Mouse (Mus musculus) gastrocnemius, adult 8-10 months (tissue): ENCODE measurements around the gene Pipox. TPM values are rescaled to one million over a fixed set of nuclear protein-coding genes. Genes with fewer than 3 reads are reported as not detected.

Experiments
- DNase-seq, 2 experiments: peaks; one replicate each; pipeline ENCODE4 v3.0.0; 2022; ENCODE audit warnings: low spot score in 2 of 2
- total RNA-seq, 4 experiments: library from RNA; stranded (reverse); gene quantifications; 2 replicates each; pipeline ENCODE4 v1.2.4; 2022

The Pipox gene
- total RNA-seq, 4 experiments from 2014 or later: not detected

DNA sequence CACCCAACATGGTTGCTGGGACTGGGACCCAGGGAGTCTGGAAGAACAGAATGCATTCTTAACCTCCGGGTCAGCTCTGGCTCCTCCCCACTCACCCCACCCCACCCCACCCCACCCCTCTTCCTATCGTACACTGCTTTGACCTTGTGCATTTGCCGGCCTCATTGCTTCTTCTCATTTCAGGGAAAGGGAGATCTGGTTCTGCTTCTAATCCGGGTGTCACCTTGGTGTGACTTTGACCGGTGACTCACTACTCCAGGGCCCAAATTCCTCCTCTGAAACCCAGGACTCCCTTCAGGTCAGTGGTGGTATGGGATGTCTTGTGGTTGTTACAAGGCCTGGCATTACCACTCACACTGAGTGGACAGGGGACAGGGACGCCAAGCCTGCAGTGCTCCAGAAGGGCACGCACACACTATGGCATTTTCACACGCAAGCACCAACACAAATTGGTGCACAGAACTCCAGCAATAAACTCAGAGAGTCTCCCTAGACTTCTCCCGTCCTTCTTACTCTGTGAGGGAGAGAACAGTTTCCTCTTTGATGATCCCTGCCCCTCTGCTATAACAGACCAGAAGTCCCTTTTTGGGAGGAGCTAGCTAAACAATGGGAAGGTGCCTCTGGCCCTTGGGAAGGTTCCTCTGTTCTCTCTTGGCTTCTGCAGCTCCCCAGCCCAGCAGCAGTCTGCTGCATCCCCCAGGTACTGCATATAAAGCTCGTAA, 9.2 kb downstream of the Pipox start:
- no peak for DNase-seq

DNA sequence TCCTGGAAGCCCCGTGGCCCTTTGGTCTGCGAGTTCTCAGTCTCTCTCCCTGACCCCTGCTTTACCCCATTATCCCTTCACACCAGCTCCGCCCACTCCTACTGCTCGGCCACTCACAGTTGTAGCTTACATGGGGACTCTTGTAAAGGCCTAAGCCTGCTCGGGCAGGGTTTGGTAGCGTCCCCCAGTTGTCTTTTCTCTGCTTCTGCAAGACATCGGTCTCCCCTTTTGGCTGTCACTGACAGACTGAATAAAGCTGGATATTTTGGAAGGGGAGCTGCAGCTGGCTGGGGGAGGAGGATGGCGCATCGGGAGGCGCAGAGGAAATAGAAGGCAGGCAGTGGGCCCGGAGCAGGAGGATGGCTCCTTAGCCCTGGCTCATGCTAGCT, 17.1 kb downstream of the Pipox start:
- no peak for DNase-seq

DNA sequence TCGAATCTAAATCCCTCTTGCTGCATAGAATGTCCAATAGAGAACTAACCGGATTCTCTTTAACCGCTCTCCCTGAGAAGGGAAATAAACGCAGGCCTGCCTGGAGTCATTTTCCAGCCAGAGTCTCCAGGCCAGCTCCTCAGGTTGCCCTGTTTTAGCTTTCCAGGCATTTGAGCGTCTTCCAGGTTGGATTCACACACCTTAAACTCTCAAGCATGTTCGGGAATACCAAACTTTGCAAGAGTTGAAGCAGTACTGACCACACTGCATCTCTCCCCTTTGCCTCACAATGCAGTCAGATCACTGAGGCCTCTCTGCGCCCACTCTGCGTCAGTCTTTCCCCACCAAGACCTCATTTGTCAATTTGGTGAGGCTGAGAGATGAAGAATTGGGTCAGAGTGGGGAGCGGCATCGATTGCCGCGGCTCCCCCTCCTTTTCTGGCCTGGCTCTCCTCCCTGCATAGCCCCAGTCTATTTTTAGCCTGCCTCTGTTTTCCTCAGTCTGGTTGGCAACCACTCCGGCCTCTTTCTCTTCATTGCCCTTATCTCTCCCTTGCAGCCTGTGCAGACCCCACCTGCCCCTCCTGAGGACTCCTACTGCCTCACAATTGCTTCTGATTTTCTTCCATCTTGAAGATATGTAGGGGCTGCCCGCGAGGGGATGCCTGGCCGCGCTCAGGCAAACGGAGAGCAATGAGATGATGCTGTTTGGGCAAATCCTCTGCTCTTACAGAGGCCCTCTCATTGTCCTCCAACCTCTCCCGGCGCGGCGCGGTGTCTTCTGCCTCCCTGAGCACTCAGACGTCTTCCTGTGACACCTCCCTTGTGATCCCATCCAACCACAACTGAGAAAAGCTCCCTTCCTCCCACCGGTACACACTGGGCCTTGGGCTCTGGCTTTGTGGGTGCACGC, 17.8 kb downstream of the Pipox start:
- DNase-seq: peak in 1 of 2 experiments; percentile 33

DNA sequence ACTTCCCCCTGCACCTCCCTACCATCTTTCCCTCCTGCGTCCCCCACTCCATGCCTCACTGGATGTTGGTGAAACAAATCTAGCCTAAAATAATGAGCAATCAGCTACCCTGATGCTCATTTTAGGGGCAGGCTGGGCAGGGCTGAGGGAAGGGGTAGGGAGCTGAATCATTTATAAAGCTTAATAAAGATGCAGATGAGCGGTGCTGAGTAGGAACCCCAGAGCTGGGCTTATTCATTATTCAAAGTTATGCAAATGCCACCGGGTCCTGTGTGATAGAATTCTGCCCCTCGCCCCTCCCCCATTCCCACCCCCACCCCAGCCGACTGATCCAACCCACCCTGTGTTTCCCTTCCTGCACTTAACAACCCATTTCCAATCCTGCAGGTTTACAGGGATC, 18.6 kb downstream of the Pipox start:
- no peak for DNase-seq

DNA sequence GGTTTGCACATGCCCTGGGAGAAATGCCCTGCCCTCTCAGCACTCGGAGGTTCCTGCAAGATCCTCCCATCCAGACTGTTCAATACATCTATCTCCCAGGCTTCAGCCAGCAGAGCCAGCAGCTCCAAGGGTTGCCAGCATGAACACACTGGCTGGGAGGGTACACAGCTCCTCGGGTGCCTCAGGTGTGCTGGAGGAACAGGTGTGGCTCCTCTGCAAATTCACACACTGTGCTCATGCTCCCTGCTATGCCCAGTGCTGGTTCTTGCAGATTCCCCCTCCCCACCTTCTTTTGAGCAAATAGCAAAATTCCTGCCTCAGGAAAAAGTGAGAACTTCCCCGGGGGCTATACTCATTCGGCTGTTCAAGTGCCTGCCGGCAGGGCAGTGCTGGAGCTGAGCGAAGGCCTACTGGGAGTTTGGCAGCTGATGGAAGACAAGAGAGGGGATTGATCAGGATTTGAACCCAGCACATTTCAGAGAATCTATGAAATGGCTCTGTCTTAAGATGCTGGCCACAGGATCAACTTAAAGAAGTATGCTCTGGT, 19.1 kb downstream of the Pipox start:
- no peak for DNase-seq

DNA sequence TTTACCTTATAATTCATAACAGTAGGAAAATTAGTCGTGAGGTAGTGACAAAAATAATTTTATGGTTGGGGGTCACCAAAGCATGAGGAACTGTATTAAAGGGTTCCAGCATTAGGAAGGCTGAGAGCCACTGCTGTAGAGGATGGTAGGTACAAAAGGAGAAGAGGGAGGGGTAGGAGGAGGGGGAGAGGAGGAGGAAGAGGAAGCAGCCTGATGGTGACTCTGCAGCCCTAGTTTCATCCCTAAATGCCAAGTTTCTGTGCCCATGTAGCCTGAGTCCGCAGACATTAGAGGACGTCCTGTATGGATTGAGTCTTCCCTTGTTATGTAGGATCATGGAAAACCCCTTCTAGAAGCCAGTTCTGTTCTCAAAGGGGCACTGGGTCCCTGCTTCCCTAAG, 20.8 kb downstream of the Pipox start:
- DNase-seq: no peak

DNA sequence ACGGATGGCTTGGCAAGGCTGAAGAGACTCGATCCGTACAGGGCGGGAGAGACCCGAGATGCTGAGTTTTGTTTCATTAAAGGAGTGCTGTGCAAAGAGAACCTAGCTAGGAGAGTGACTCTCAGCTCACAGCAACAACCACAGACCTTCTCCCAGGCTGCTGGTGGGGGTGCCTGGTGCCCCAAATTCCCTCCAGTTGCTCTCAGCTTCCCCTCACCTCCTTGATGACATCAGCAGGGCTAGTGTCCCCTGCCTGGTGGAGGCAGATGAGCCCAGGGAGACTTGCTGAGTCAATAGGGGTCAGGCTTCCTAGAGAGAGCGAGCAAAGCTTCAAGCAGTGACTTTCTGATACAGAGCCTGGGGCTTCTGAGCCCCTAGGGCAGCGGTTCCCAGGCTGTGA, 21.2 kb downstream of the Pipox start:
- no peak for DNase-seq

DNA sequence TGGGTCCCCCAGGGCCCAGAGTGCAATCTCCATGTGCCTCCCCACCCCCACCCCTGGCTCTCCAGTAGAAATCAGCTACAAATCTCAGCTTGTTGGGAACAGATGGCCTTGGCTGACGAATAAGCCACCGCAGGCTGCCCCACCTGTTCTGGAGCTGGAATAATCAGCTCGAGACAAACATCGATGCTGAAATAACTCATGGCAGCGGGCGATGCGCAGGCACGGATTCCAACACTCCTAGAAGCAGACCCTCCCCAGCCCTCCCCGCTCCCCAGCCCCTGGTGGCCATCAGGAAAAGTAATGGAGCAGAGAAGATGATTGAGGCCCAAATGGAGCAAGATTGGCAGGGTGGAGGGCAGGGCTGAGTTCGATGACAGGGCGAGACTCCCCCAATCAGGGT, 21.7 kb downstream of the Pipox start:
- DNase-seq: no peak

DNA sequence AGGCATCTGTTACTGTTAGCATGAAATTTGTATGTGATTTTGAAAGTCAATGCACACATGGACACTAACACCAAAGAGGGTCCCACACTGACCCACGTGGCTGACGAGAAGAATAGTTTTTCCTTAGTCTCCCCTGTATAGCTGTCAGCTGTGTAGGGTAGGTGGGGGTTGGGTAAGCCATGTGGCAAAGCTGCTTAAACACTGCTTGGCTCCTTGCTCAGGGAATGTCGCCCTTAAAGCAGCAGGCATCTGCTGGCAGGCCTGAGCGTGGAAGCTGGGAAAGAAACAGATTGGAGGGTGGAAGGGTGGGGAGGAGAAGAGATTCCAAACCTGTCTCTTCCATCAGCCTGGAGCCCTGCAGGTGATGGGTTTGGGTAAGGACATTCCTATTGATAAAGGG, 22.5 kb downstream of the Pipox start:
- DNase-seq: no peak

DNA sequence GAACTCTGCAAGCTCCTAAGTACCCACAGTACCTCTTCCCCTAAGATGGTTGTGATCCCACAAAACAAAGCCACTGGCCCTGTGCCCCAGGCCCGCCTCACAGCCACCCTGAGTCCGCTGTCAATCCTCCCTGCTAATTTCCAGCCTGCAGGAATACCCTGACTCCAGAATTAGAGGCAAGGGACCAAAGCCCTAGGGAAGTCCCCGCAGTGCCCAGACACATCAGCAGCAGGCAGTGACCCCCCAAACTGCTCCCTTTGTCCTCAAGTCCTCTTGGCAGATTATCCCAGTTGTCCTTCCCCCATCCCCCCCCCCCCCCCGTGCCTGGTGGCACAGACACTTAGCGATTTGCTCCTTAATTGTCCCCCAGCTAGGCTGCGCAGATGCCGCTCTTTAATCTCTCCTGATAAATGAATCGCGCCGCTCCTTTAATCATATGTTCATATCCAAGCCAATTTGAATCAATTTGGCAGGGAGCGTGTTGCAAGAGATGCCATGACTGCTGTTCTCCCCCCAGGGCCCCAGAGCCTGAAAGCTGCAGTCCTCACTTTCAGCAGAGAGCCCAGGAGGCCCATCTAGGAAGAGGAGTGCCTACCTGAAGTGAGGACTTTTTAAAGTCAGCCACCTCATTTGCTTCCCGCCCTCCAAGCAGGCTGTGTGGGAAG, 26.3 kb downstream of the Pipox start:
- no peak for DNase-seq

DNA sequence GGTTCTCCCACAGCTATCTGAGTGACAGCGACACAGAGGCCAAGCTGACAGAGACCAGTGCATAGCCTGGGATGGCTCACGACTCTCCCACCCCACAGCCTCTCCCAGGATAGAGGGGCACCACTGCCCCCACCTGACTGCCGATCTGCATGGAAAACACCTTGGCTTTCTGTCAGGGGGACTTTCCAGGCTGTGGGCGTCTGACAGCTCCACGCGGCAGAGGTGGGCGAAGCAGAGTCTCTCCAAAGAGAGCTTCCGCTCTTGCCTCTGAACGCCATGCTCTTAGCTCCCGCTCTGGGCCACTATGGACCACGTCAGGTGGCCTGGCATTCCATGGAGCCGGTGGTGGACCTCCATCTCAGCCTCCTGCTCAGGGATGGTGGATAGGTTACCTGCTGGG, 29.1 kb downstream of the Pipox start:
- DNase-seq: no peak

DNA sequence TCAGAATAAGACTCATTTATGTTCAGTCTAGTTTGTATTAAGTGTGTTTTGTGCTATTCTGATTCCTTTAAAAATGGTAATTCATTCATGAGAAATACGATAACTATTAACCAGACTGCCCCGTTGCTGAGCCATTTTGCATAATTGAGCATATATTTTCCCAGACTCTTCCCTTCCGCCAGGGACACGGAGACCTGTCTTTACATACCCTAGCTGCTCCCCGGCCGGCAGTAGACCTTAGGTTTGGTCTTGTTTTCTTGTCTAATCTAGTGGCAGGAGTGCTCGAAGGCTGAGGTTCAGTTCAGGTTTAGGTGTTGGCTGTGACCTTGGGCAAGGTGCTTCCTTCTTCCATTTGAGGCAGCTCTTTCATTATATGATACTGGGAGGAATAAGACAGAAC, 31.0 kb downstream of the Pipox start:
- no peak for DNase-seq

DNA sequence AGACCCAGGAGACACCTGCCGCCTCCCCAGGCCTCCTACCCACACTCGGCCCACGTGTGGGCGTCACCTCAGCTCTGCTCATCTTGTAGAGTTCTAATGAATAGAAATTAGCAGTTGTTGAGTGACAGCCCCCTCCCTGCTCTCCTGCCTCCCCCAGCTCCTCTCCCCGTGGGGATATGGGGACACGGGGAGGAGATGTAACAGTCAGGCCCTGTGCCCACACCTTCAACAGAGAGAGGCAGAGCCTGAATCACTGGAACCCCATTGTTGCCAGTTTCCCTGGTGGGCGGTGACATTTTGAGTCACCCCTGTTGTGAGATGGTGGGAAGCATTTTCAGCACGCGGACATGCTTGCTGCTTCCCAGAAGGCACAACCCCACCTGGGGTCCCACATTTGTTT, 32.9 kb downstream of the Pipox start:
- DNase-seq: no peak

DNA sequence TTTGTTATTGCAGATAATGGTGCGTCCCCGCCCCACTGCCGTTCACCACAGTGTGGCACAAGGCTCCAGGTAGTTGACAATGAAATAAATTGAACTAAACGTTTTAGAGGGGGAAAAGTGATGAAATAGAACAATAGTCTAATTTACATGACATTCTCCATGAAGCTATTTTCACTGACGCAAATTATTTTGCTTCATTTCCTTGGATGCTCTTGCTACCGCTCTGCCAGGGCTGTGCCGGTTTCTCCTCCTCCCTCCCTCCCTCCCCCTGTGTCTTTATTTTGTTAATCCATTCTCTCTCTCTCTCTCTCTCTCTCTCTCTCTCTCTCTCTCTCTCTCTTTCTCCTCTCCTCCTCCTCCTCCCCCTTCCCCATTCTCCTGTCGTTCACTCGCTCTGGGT, 35.3 kb downstream of the Pipox start:
- DNase-seq: no peak

DNA sequence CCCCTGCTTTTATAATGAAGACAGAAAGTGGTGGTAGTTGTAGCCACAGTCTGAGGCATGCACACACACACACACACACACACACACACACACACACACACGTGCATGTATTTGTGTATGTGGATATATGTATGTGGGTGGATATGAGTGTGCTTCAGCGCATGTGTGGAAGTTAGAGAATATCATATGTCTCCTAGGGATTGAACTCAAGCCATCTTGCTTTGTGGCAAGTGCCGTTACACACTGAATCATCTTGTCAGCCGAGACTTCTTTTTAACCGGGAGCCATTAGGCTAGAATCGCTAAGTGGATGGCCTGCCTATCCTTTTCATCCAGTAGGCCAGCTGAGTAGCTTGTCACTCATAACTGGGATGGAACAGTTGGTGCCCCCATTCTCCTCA, 36.8 kb downstream of the Pipox start:
- DNase-seq: no peak

DNA sequence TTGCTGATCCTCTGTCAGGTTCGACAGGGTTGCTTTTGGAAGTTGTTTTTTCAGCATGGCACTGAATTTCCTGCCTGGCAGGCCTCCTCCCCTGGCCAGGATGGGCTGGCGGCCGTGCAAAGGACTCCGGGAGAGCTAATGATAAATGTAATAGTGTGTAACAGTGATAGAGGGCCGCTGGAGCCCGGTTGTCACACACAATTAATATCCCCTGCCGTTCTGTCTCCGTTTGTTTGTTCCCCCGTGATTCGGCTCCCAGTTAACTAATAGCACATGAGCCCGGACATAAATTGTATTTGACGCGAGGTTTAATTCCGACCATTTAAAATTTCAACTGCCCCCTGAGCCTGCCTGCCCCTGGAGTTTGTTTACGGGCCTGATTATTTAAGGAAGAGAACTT, 38.5 kb downstream of the Pipox start:
- DNase-seq: no peak

DNA sequence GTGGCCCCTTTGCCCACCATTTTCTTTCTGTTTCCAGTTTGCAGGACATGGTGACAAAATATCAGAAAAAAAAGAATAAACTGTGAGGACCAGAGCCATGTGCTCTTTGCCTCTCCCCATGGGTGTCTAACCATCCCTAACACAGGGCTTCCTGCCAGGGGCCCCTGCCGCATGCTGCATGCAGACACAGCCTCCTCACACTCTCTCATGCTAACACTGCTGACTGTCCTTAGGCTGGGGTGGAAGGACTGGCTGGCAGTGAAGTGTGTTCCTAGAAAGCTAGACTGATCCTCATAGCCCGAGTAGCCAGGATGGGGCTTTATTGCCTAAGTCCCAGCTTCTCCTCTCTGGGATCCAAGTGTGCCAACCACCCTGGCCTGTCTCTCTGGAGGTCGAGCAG, 39.3 kb downstream of the Pipox start:
- no peak for DNase-seq

DNA sequence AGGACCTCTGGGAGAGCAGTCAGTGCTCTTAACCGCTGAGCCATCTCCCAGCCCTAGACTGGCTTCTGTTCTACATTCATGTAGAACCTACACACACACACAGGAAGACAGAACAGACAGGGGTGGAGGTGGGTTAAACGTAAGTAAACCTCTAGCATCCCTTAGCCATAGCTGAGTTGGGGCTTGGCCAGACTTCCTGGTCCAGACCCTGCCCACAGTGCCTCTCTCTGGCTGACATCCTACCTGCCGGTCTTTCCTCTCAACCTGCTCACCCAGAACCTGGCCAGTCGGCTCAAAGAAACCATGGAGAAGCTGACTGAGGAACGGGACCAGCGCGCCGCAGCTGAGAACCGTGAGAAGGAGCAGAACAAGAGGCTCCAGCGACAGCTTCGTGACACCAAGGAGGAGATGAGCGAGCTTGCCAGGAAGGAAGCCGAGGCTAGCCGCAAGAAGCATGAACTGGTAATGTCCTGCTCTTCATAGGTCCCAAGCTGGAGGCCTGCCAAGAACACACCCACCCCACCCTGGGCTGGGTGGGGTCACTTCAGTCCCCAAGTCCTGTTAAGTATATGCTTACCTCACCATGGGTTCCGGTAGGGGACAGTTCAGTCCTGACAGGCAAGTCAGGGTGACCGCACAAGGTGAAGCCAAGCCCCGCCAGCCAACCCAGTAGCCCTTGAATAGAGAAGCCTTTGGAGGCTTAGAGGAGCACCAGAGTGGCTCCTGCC, 40.8 kb downstream of the Pipox start:
- no peak for DNase-seq

DNA sequence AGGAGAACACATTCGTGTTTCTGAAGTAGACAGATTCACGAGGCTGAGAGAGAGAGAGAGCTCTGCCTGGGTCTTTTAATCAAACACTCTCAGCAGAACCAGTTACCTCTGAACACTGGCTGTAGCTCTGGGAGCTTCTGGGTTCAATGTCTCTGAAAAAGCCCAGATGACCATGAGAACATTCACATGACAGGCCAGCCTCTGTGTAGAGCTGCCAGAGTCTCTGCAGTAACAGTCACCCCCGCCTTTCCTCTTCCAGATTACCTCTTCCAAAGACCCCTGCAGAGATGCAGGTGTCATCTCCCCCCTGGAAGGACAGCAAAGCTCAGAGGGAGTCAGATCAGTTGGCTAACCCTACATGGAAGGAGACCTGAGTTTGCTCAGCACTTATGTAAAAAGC, 41.7 kb downstream of the Pipox start:
- no peak for DNase-seq

DNA sequence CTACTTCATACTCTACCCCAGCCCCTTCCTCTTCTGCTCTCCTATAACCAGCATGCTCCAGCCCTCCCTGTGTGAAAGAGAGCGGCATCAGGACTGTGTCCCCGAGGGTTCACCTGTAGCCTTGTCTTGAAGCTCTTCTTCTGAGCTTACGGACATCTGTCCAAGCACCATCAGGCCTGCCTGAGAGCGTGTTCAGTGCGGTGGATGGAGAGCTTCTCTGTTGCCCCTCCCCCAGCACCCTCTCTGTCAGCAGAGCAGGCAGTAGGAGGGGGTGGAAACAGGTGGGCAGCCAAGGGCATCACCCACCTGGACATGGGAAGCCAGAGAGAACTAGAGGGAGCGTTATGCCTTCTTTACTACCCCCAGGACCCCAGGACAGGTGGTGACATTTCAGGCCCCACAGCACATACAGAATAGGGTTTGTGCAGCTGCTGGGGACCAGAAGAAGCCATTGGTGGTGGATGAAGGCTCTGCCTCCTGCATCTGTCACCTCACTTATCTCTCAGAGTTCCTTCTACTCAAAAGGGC, 42.3 kb downstream of the Pipox start:
- DNase-seq: no peak
